Mouse (Mus musculus): ENCODE measurements at regions not wholly inside any gene's neighbourhood (a gene's known extent, or its start where the extent isn't known, plus 50 kb on each side); places are given as distances from the start of the nearest gene placed in this dataset.
"Not testable (repeated sequence)": the region's sequence is repeated elsewhere in the genome, so short reads cannot be mapped to it uniquely, and the experiment has no call there.

- no peak for DNase-seq (ENCODE audit: low spot score in 2 of 2)
Observed at GRCm38 (mm10) chr13:85035903-85036302, 153.3 kb upstream of the Ccnh start.

- no peak for DNase-seq (ENCODE audit: low spot score in 2 of 2)
Observed at GRCm38 (mm10) chr13:85036830-85037229, 152.4 kb upstream of the Ccnh start.

GRCm38 (mm10) chr13:85066585-85067550 is 122.3 kb upstream of the Ccnh start:
- peak; percentile 33 to 64 for DNase-seq (ENCODE audit: low spot score in 2 of 2)

- DNase-seq (ENCODE audit: low spot score in 2 of 2): no peak
Observed at GRCm38 (mm10) chr13:85067551-85068283, 121.5 kb upstream of the Ccnh start.

GRCm38 (mm10) chr13:85068403-85068802 is 120.8 kb upstream of the Ccnh start:
- DNase-seq (ENCODE audit: low spot score in 2 of 2): no peak

- DNase-seq (ENCODE audit: low spot score in 2 of 2): peak in 1 of 2 experiments; percentile 6
Observed at GRCm38 (mm10) chr13:85083335-85083734, 105.9 kb upstream of the Ccnh start.

- no peak for DNase-seq (ENCODE audit: low spot score in 2 of 2)
Observed at GRCm38 (mm10) chr13:85083742-85084141, 105.5 kb upstream of the Ccnh start.

GRCm38 (mm10) chr13:85096174-85096573 is 93.0 kb upstream of the Ccnh start:
- DNase-seq (ENCODE audit: low spot score in 2 of 2): no peak

GRCm38 (mm10) chr13:85123309-85123708 is 65.9 kb upstream of the Ccnh start:
- no peak for DNase-seq (ENCODE audit: low spot score in 2 of 2)

- DNase-seq (ENCODE audit: low spot score in 2 of 2): not testable (repeated sequence)
Observed at GRCm38 (mm10) chr13:85126573-85127547, 62.3 kb upstream of the Ccnh start.

GRCm38 (mm10) chr13:85127548-85127925 is 61.7 kb upstream of the Ccnh start:
- no peak for DNase-seq (ENCODE audit: low spot score in 2 of 2)

All from frontal cortex, postnatal 36 days (tissue).